Mouse (Mus musculus) neutrophil, adult 59 days (primary cell): Measurements from ENCODE around the gene Egfem1. TPM values are rescaled to one million over a fixed set of nuclear protein-coding genes. Genes with fewer than 3 reads are reported as not detected.

Source experiments
- total RNA-seq, 2 experiments: library from RNA; stranded (reverse); gene quantifications; 1 replicate in 1 of 2; 2 replicates in 1 of 2; pipeline ENCODE4 v1.2.4; 2023

Egfem1 gene
- total RNA-seq: not detected

GRCm38 (mm10) chr3:29081952-29082295 is at the start of gene Egfem1:
Gene Egfem1 (plus strand): TSS chr3:29082023.

Other genes starting within 250 kb of the Egfem1 start
- not detected for gene Gm1527, start 189.4 kb upstream of the Egfem1 start, total RNA-seq